Mouse (Mus musculus): ENCODE data around the gene Glipr1l2. TPM values are rescaled to one million over a fixed set of nuclear protein-coding genes. Genes with fewer than 3 reads are reported as not detected.
"Not testable (repeated sequence)": the region's sequence is repeated elsewhere in the genome, so short reads cannot be mapped to it uniquely, and the experiment has no call there.

Gene Glipr1l2
- not detected in 2 replicates for polyA plus RNA-seq (2015; fragmentation: Nextera tagmentation; extraction: Ambion mirVana)

DNA sequence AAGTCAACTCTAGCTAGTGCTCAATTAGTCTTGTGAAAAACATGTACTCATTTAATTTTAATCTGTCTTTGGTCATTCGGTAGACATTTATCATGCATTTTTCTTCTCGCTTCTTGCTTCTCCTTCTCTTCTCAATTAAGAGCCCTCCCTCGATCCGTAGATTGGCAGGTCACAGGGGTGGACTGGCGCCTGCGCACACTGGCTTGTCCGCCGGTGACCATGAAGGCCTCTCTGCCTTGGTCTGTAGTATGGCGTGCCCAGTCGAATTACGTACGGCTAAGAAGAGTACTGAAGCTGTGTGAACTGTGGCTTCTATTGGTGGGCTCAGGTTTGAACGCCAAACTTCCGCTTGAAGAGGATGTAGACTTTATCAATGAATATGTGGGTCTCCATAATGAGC lies at the start of gene Glipr1l2:
Gene Glipr1l2, plus strand, starts transcription at position 198 of the 400 bp plus-strand sequence.
- 92% methylated on average over 14 of the region's 14 CpGs for WGBS
- no peaks in the 10 kb centered on the region for H3K27me3 ChIP-seq
- H3K4me1 ChIP-seq = no peaks in the 10 kb centered on the region
- H3K36me3 ChIP-seq = no peaks in the 10 kb centered on the region
- H3K4me2 ChIP-seq = no peak within 1 kb of the TSS
- no peaks in the 10 kb centered on the region for H3K9me3 ChIP-seq
- no peak within 1 kb of the TSS for H3K4me3 ChIP-seq
- no peak for ATAC-seq (ENCODE audit: insufficient number of reproducible peaks, insufficient read depth, low FRiP score, low TSS enrichment, low read depth)
- no peak within 1 kb of the TSS for H3K27ac ChIP-seq
- no peak within 1 kb of the TSS for H3K9ac ChIP-seq

DNA sequence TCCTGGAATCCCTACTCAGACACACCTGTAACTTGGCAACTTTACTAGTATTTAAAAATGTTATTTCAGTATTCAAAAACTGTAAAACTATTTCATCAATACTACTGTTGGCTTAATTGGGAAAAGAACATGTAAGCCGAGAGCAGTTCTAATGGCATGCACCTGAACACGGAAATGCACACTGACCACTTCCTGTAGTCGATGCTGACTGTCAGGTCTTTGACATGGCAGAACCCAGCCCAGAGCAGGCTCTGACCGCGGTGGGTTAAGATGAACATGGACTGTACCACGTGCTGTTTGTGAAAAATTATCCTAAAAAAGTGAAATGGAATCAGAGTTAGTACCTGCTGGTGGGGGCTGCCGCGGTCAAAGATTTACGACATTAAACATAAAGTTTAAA lies 39.6 kb upstream of the Glipr1l2 start:
- not testable (repeated sequence) for H3K27me3 ChIP-seq; H3K9me3 ChIP-seq; H3K36me3 ChIP-seq; H3K9ac ChIP-seq; ATAC-seq (ENCODE audit: insufficient number of reproducible peaks, insufficient read depth, low FRiP score, low TSS enrichment, low read depth); H3K27ac ChIP-seq; H3K4me2 ChIP-seq; H3K4me1 ChIP-seq; H3K4me3 ChIP-seq
- WGBS = 73% methylated on average over 9 of the region's 9 CpGs

DNA sequence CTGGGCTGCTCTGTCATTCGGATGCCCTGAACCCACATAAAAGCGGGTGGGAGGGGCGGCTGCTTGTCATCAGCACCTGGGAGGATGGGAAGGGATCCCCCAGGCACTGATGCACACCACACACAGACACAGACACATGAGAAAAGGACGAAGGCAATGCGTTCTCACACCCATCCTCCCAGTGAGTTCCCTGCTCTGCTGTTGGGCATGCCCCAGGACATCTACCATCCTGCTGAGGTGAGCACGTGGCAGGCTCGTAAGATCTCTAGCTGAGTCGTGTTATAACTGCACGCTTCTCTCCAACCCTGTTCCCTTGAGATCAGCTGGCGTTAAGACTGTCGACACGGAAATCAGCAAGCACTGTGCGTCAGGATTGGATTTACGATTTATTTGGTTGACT lies 38.9 kb upstream of the Glipr1l2 start:
- H3K36me3 ChIP-seq; H3K9ac ChIP-seq; H3K27ac ChIP-seq; H3K4me2 ChIP-seq; H3K4me3 ChIP-seq; H3K27me3 ChIP-seq; H3K9me3 ChIP-seq; ATAC-seq (ENCODE audit: insufficient number of reproducible peaks, insufficient read depth, low FRiP score, low TSS enrichment, low read depth); H3K4me1 ChIP-seq: not testable (repeated sequence)
- 53% methylated on average over 14 of the region's 14 CpGs for WGBS

DNA sequence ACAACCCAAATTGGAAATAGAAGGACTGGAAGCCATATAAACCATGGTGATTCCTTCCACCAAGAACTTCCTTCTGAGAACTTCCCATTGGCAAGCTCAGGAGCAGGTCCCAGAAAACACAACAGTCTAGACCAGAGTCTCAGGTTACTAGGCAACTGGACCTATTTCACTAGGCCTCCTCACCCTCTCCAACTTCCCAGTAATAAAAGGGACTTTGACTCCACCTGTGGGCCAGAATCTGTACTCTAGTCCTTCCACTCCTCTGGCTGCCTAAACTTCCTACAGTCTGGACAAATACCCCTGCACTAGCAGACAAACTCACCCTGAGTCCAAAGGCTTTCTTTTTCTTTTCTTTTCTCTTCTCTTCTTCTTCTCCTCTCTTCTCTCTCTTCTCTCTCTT lies 31.9 kb upstream of the Glipr1l2 start:
- ATAC-seq (ENCODE audit: insufficient number of reproducible peaks, insufficient read depth, low FRiP score, low TSS enrichment, low read depth) = no peak

DNA sequence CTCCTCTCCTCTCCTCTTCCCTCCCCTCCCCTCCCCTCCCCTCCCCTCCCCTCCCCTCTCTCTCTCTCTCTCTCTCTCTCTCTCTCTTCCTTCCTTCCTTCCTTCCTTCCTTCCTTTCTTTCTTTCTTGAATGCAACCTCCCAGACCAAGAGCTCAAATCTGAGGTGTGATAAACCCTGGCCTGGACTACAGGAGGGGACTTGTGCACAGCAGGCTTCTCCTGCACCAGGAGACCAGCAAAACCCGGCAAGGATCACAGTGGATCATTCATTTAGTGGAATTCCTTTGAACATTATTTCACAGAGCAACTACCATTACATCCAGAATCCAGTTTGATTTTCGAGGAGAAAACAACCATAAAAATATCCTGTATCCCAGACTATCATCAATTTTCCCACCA lies 31.2 kb upstream of the Glipr1l2 start:
- not testable (repeated sequence) for H3K36me3 ChIP-seq; H3K4me1 ChIP-seq; H3K9me3 ChIP-seq; H3K4me2 ChIP-seq; H3K27me3 ChIP-seq; H3K4me3 ChIP-seq; ATAC-seq (ENCODE audit: insufficient number of reproducible peaks, insufficient read depth, low FRiP score, low TSS enrichment, low read depth); H3K27ac ChIP-seq; H3K9ac ChIP-seq
- 61% methylated on average over 2 of the region's 2 CpGs for WGBS

More for the DNA sequence above, 31.9 kb upstream of the Glipr1l2 start:
- Histone ChIP-seq H3K4me2 (no peak overlapping the region), H3K4me3 (no peak overlapping the region), H3K27me3 (no peaks in the 10 kb centered on the region), H3K9me3 (no peaks in the 10 kb centered on the region), H3K27ac (no peak overlapping the region), H3K4me1 (no peaks in the 10 kb centered on the region), H3K9ac (no peak overlapping the region), H3K36me3 (no peaks in the 10 kb centered on the region)

- no peak within 1 kb of the TSS for H3K4me2 ChIP-seq
- H3K4me1 ChIP-seq = no peaks in the 10 kb centered on the region
- no peaks in the 10 kb centered on the region for H3K27me3 ChIP-seq
- H3K4me3 ChIP-seq = no peak within 1 kb of the TSS
- WGBS = 52% methylated on average over 14 of the region's 14 CpGs
- H3K9ac ChIP-seq = no peak within 1 kb of the TSS
- no peak within 1 kb of the TSS for H3K27ac ChIP-seq
- H3K9me3 ChIP-seq = no peaks in the 10 kb centered on the region
- no peaks in the 10 kb centered on the region for H3K36me3 ChIP-seq
- peak; percentile 59; the same call in 1 of the 2 replicates for ATAC-seq (ENCODE audit: insufficient number of reproducible peaks, insufficient read depth, low FRiP score, low TSS enrichment, low read depth)
Measured at GRCm38 (mm10) chr10:112059702-112060582, 23.2 kb upstream of the Glipr1l2 start, which contains the start of gene Glipr1l1. TSS of gene Glipr1l1 (plus strand) at chr10:112060189.

DNA sequence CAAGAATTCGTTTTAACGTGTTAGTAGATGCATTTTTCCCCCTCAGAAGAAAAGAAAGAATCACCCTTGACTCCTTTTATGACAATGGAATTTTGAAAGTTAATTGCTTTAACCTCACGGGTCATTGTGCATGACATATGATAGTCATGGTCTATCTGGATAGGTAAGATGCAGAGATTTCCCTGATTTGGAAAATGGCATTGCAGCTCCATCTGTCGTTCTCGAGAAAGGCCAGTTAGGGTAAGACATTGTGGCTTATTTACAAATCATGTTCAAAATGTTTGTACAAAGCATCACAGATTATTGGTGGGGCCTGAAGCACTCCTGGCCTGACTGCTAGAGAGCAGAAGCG lies 22.6 kb upstream of the Glipr1l2 start:
- H3K27ac ChIP-seq; ATAC-seq (ENCODE audit: insufficient number of reproducible peaks, insufficient read depth, low FRiP score, low TSS enrichment, low read depth); H3K9me3 ChIP-seq; H3K4me2 ChIP-seq; H3K4me1 ChIP-seq; H3K9ac ChIP-seq; H3K4me3 ChIP-seq; H3K36me3 ChIP-seq; H3K27me3 ChIP-seq: not testable (repeated sequence)
- WGBS = 78% methylated on average over 6 of the region's 6 CpGs

GRCm38 (mm10) chr10:112080044-112080443 lies 3.1 kb upstream of the Glipr1l2 start:
- Histone ChIP-seq H3K27me3 (no peaks in the 10 kb centered on the region), H3K4me1 (no peaks in the 10 kb centered on the region), H3K4me3 (no peak overlapping the region), H3K27ac (no peak overlapping the region), H3K9me3 (no peaks in the 10 kb centered on the region), H3K9ac (no peak overlapping the region), H3K36me3 (no peaks in the 10 kb centered on the region), H3K4me2 (no peak overlapping the region)
- 39% methylated on average over 2 of the region's 2 CpGs for WGBS
- ATAC-seq (ENCODE audit: insufficient number of reproducible peaks, insufficient read depth, low FRiP score, low TSS enrichment, low read depth) = no peak

GRCm38 (mm10) chr10:112105785-112106184 lies 22.6 kb downstream of the Glipr1l2 start:
- not testable (repeated sequence) for H3K27ac ChIP-seq; ATAC-seq (ENCODE audit: insufficient number of reproducible peaks, insufficient read depth, low FRiP score, low TSS enrichment, low read depth); H3K9me3 ChIP-seq; H3K9ac ChIP-seq; H3K4me3 ChIP-seq; H3K4me2 ChIP-seq; H3K27me3 ChIP-seq; H3K4me1 ChIP-seq; H3K36me3 ChIP-seq
- 6% methylated on average over 5 of the region's 5 CpGs for WGBS

- Histone ChIP-seq H3K27me3 (no peaks in the 10 kb centered on the region), H3K9ac (no peak overlapping the region), H3K4me1 (no peaks in the 10 kb centered on the region), H3K4me2 (no peak overlapping the region), H3K4me3 (no peak overlapping the region), H3K27ac (no peak overlapping the region), H3K9me3 (no peaks in the 10 kb centered on the region), H3K36me3 (no peaks in the 10 kb centered on the region)
- 91% methylated on average over 7 of the region's 7 CpGs for WGBS
- no peak for ATAC-seq (ENCODE audit: insufficient number of reproducible peaks, insufficient read depth, low FRiP score, low TSS enrichment, low read depth)
Measured at GRCm38 (mm10) chr10:112110401-112110800, 27.2 kb downstream of the Glipr1l2 start.

- H3K4me1 ChIP-seq; H3K4me3 ChIP-seq; H3K27ac ChIP-seq; H3K9me3 ChIP-seq; H3K27me3 ChIP-seq; H3K4me2 ChIP-seq; H3K36me3 ChIP-seq; H3K9ac ChIP-seq; ATAC-seq (ENCODE audit: insufficient number of reproducible peaks, insufficient read depth, low FRiP score, low TSS enrichment, low read depth): not testable (repeated sequence)
- 43% methylated on average over 2 of the region's 2 CpGs for WGBS
Measured at GRCm38 (mm10) chr10:112125090-112125489, 41.9 kb downstream of the Glipr1l2 start.

- not testable (repeated sequence) for H3K9ac ChIP-seq; H3K4me3 ChIP-seq; H3K4me2 ChIP-seq; H3K9me3 ChIP-seq; H3K4me1 ChIP-seq; ATAC-seq (ENCODE audit: insufficient number of reproducible peaks, insufficient read depth, low FRiP score, low TSS enrichment, low read depth); H3K27me3 ChIP-seq; H3K36me3 ChIP-seq; H3K27ac ChIP-seq
- WGBS = 69% methylated on average over 6 of the region's 6 CpGs
Measured at GRCm38 (mm10) chr10:112127682-112128230, 44.6 kb downstream of the Glipr1l2 start.
